ENCODE assay signal across 9 mouse cellular contexts in the genomic region with DNA sequence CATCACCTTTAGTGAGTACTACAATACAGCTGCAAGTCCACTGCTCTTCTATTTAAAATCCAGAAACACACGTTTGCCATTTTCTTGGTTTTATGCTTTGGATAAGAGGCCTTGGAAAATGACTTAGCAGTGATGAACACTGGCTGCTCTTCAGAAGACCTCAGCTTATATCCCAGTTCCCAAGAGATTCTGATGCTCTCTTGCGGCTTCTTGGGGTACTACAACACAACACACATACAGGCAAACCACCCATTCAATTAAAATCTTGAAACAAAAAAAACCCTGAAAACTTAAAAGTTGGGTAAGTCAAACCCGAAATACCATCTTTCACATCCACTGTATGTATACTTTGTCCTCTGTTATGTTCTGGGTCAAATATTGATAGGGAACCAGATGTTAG.
DNase-seq lines count a peak whose midpoint lies in the region.
"Had no signal": no experiment of that assay in that cellular context is flagged by ENCODE, and none has a peak within 500 bp of the region (broad histone marks: within the 10 kb centered on the region; RNA-seq: fewer than 3 reads in every experiment).

No protein-coding gene starts in this region.

- peak; percentile 49 for DNase-seq in embryo, embryonic 11 days
- no peak for DNase-seq in embryo, embryonic 9.5 days (ENCODE audit: extremely low spot score)
- DNase-seq in kidney, postnatal 36 days: peak; percentile 38 to 59
- DNase-seq in kidney, adult 9 months: no peak
- DNase-seq in thymus, postnatal 4 days: peak; percentile 27
- DNase-seq in thymus, postnatal 25 days: no peak
- DNase-seq in right cerebral cortex, postnatal 4 days: no peak
- no peak for DNase-seq in cerebellum, adult 8-10 months
- DNase-seq: left cerebral cortex, postnatal 4 days had no signal

Comparison
In these comparisons a context has a peak if more than half of its experiments do, and no peak if none do; other contexts are left out.
1. DNase-seq: peak in embryo, embryonic 11 days (single experiment), kidney, postnatal 36 days (2 of 2) and thymus, postnatal 4 days (single experiment); none in embryo, embryonic 9.5 days (single experiment), kidney, adult 9 months (single experiment), thymus, postnatal 25 days (single experiment), right cerebral cortex, postnatal 4 days (single experiment) and cerebellum, adult 8-10 months (single experiment).